Mouse (Mus musculus): Measurements from ENCODE around the gene Dnajc3.

Gene Dnajc3

GRCm38 (mm10) chr14:118929779-118930178, 8.0 kb upstream of the Dnajc3 start:
- in situ Hi-C loops (cut with MboI, MseI) = loop anchor here (5.0 to 25.0 kb wide), 2 partner anchors 1358 to 1548 kb away; partner anchors contain the start of genes Mbnl2 (in 1 of the 2) and Rap2a (in 1 of the 2)

GRCm38 (mm10) chr14:118930777-118931176, 7.0 kb upstream of the Dnajc3 start:
- in situ Hi-C loops (cut with MboI, MseI) = loop anchor here (5.0 to 25.0 kb wide), 2 partner anchors 1357 to 1547 kb away; partner anchors contain the start of genes Mbnl2 (in 1 of the 2) and Rap2a (in 1 of the 2)

GRCm38 (mm10) chr14:118931181-118931580, 6.6 kb upstream of the Dnajc3 start:
- in situ Hi-C loops (cut with MboI, MseI) = loop anchor here (5.0 to 25.0 kb wide), 2 partner anchors 1356 to 1546 kb away; partner anchors contain the start of genes Mbnl2 (in 1 of the 2) and Rap2a (in 1 of the 2)

GRCm38 (mm10) chr14:118932956-118933355, 4.8 kb upstream of the Dnajc3 start:
- in situ Hi-C loops (cut with MboI, MseI) = loop anchor here (5.0 to 25.0 kb wide), 2 partner anchors 1354 to 1544 kb away; partner anchors contain the start of genes Mbnl2 (in 1 of the 2) and Rap2a (in 1 of the 2)

- in situ Hi-C loops (cut with MboI, MseI) = loop anchor here (5.0 to 25.0 kb wide), 2 partner anchors 1353 to 1543 kb away; partner anchors contain the start of genes Mbnl2 (in 1 of the 2) and Rap2a (in 1 of the 2)
Observed at GRCm38 (mm10) chr14:118934686-118935085, 3.1 kb upstream of the Dnajc3 start.

- in situ Hi-C loops (cut with MboI, MseI) = loop anchor here in 1 of 2 experiments (25.0 kb wide), 1 partner anchor 1351 kb away; the partner anchor contains the start of gene Mbnl2
Observed at GRCm38 (mm10) chr14:118936236-118936635, 1.5 kb upstream of the Dnajc3 start.

GRCm38 (mm10) chr14:118936952-118937351, 824 bp upstream of the Dnajc3 start:
- in situ Hi-C loops (cut with MboI, MseI) = loop anchor here in 1 of 2 experiments (25.0 kb wide), 1 partner anchor 1350 kb away; the partner anchor contains the start of gene Mbnl2

- in situ Hi-C loops (cut with MboI, MseI) = loop anchor here in 1 of 2 experiments (25.0 kb wide), 1 partner anchor 1349 kb away; the partner anchor contains the start of gene Mbnl2
Observed at GRCm38 (mm10) chr14:118938551-118938950, 775 bp downstream of the Dnajc3 start.

GRCm38 (mm10) chr14:118940796-118941495, 3.2 kb downstream of the Dnajc3 start:
- in situ Hi-C loops (cut with MboI, MseI) = loop anchor here in 1 of 2 experiments (25.0 kb wide), 1 partner anchor 1346 kb away; the partner anchor contains the start of gene Mbnl2

GRCm38 (mm10) chr14:118942076-118942475, 4.3 kb downstream of the Dnajc3 start:
- in situ Hi-C loops (cut with MboI, MseI) = loop anchor here in 1 of 2 experiments (25.0 kb wide), 1 partner anchor 1345 kb away; the partner anchor contains the start of gene Mbnl2

GRCm38 (mm10) chr14:118944702-118945101, 6.9 kb downstream of the Dnajc3 start:
- in situ Hi-C loops (cut with MboI, MseI) = loop anchor here in 1 of 2 experiments (25.0 kb wide), 1 partner anchor 1343 kb away; the partner anchor contains the start of gene Mbnl2

GRCm38 (mm10) chr14:118948841-118949240, 11.1 kb downstream of the Dnajc3 start:
- in situ Hi-C loops (cut with MboI, MseI) = loop anchor here in 1 of 2 experiments (25.0 kb wide), 1 partner anchor 1338 kb away; the partner anchor contains the start of gene Mbnl2

GRCm38 (mm10) chr14:118951912-118952583, 14.3 kb downstream of the Dnajc3 start:
- in situ Hi-C loops (cut with MboI, MseI) = no loop called here

- in situ Hi-C loops (cut with MboI, MseI) = no loop called here
Observed at GRCm38 (mm10) chr14:118958010-118958409, 20.2 kb downstream of the Dnajc3 start.

GRCm38 (mm10) chr14:118965356-118966000, 27.7 kb downstream of the Dnajc3 start:
- in situ Hi-C loops (cut with MboI, MseI) = no loop called here

GRCm38 (mm10) chr14:118967646-118968045, 29.9 kb downstream of the Dnajc3 start:
- in situ Hi-C loops (cut with MboI, MseI) = no loop called here

GRCm38 (mm10) chr14:118972268-118972667, 34.5 kb downstream of the Dnajc3 start:
- in situ Hi-C loops (cut with MboI, MseI) = no loop called here

- in situ Hi-C loops (cut with MboI, MseI) = loop anchor here in 1 of 2 experiments (5.0 kb wide), 1 partner anchor 65 kb away; no protein-coding TSS in a partner anchor
Observed at GRCm38 (mm10) chr14:118977136-118977816, 39.5 kb downstream of the Dnajc3 start.

- in situ Hi-C loops (cut with MboI, MseI) = loop anchor here in 1 of 2 experiments (5.0 kb wide), 1 partner anchor 67 kb away; no protein-coding TSS in a partner anchor
Observed at GRCm38 (mm10) chr14:118979571-118980325, 42.0 kb downstream of the Dnajc3 start.

All from T-helper 17 cell (primary cell).